Mouse (Mus musculus) neural tube, embryonic 12.5 days (tissue): ENCODE data around the gene Dppa3. TPM values are rescaled to one million over a fixed set of nuclear protein-coding genes. Genes with fewer than 3 reads are reported as not detected.
"Not testable (repeated sequence)": the region's sequence is repeated elsewhere in the genome, so short reads cannot be mapped to it uniquely, and the experiment has no call there.

Experiments
- ATAC-seq: fragments of 200-750 bp; cut with Nextera tagmentation; 2 replicates; pipeline ENCODE4 v1.8.0; 2017; ENCODE audit warnings: low read depth, mild to moderate bottlenecking, moderate TSS enrichment, moderate library complexity; ENCODE audit not compliant: low FRiP score
- H3K27ac ChIP-seq: fragments of 300-500 bp; sonication (generic); 2 replicates; pipeline ENCODE4 v1.5.1; 2016
- H3K27me3 ChIP-seq: fragments of 300-500 bp; sonication (generic); replicated peaks from 2 replicates; pipeline ENCODE4 v1.6.1; 2016; ENCODE audit warnings: mild to moderate bottlenecking
- H3K36me3 ChIP-seq: fragments of 300-500 bp; sonication (generic); 2 replicates; pipeline ENCODE4 v1.6.1; 2016; ENCODE audit warnings: mild to moderate bottlenecking
- H3K4me1 ChIP-seq: fragments of 300-500 bp; sonication (generic); 2 replicates; pipeline ENCODE4 v1.6.1; 2016
- H3K4me2 ChIP-seq: fragments of 300-500 bp; sonication (generic); replicated peaks from 2 replicates; pipeline ENCODE4 v1.6.1; 2016; ENCODE audit warnings: mild to moderate bottlenecking
- H3K4me3 ChIP-seq: fragments of 300-500 bp; sonication (generic); 2 replicates; pipeline ENCODE4 v1.5.1; 2016
- H3K9ac ChIP-seq: fragments of 300-500 bp; sonication (generic); 2 replicates; pipeline ENCODE4 v1.6.1; 2016; ENCODE audit warnings: mild to moderate bottlenecking
- H3K9me3 ChIP-seq: fragments of 300-500 bp; sonication (generic); 2 replicates; pipeline ENCODE4 v1.6.1; 2016; ENCODE audit warnings: mild to moderate bottlenecking
- WGBS: fragments of 180-500 bp; shearing (Covaris S2); methylation state at CpG from one replicate; pipeline ENCODE4 v1.1.7; 2016; 5-methylcytosine and 5-hydroxymethylcytosine counted together
- polyA plus RNA-seq: library from polyadenylated mRNA; unstranded; fragments of >200 nt; fragmentation: Nextera tagmentation; extraction: Ambion mirVana; gene quantifications from 2 replicates; pipeline ENCODE4 v1.2.1, GENCODE M21; 2016

Dppa3 gene
- polyA plus RNA-seq, 1 experiment from 2014 or later = not detected

DNA sequence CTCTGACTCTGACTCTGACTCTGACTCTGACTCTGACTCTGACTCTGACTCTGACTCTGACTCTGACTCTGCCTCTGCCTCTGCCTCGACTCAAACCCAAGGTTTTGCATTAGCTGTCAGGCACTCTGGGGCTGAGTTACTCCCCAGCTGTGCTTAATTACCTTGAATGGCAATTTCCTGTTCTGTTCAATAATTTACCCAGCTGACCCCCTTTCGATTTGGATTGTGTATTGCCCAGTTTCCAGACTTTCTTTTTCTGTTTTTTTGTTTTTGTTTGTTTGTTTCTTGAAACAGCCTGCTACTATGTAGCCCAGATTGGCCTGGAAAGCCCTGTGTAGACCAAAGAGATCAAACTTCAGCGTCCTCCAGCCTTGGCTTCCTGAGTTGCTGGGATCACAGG, 10.2 kb upstream of the Dppa3 start:
- H3K9ac ChIP-seq = no peak overlapping the region
- H3K4me3 ChIP-seq = no peak overlapping the region
- no peak overlapping the region for H3K27ac ChIP-seq
- no peaks in the 10 kb centered on the region for H3K36me3 ChIP-seq
- 75% methylated on average over 3 of the region's 3 CpGs for WGBS
- H3K9me3 ChIP-seq = no peaks in the 10 kb centered on the region
- no peak overlapping the region for H3K4me2 ChIP-seq
- no peaks in the 10 kb centered on the region for H3K4me1 ChIP-seq
- no peaks in the 10 kb centered on the region for H3K27me3 ChIP-seq
- ATAC-seq = no peak

DNA sequence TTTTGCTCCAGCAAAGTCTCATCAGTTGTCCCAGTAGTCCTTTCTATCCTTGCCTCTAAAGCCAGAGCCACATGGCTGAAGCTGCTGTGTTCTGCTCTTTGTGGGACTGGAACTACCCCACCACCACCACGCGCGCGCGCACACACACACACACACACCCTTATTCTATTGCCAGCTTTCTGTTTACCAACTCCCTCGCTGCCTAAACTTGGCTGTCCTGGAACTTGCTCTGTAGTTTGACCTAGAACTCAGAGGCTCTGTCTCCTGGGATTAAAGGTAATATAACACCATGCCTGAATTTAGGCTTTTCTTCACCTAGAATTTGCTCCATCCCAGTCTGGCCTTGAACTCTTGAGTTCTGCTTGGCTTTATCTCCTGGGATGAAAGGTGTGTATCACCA, 5.1 kb upstream of the Dppa3 start:
- ATAC-seq = no peak
- WGBS = 90% methylated on average over 6 of the region's 6 CpGs
- H3K4me1 ChIP-seq = no peaks in the 10 kb centered on the region
- H3K36me3 ChIP-seq = no peaks in the 10 kb centered on the region
- 0 out of 2 replicates have a peak, but pooled peaks cover 4% of the 10 kb centered on the region for H3K9me3 ChIP-seq
- no peak overlapping the region for H3K9ac ChIP-seq
- no peak overlapping the region for H3K27ac ChIP-seq
- no peaks in the 10 kb centered on the region for H3K27me3 ChIP-seq
- no peak overlapping the region for H3K4me2 ChIP-seq
- H3K4me3 ChIP-seq = no peak overlapping the region

DNA sequence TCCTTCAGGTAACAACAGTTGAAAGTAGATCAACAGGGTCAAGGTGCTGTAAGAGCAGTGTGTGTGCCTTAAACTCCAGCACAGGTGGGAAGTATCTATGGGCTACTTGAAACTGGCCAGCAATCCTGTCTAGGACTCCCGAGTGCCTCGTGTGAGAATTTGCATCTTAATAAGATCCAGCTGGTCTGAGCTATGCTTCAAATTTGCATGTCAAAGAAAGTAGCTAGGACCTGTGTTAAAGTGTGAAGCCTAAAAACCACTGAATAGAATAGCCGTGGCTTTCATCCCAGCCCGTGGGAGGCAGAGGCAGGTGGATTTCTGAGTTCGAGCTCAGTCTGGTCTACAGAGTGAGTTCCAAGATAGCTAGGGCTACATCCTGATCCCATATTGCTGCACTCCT, 1.7 kb upstream of the Dppa3 start:
- 38% methylated on average over 5 of the region's 5 CpGs for WGBS
- Histone ChIP-seq H3K27ac (no peak overlapping the region), H3K4me2 (no peak overlapping the region), H3K4me3 (no peak overlapping the region), H3K4me1 (no peaks in the 10 kb centered on the region), H3K27me3 (no peaks in the 10 kb centered on the region), H3K36me3 (no peaks in the 10 kb centered on the region), H3K9me3 (0 out of 2 replicates have a peak, but pooled peaks cover 4% of the 10 kb centered on the region), H3K9ac (no peak overlapping the region)
- ATAC-seq = no peak

DNA sequence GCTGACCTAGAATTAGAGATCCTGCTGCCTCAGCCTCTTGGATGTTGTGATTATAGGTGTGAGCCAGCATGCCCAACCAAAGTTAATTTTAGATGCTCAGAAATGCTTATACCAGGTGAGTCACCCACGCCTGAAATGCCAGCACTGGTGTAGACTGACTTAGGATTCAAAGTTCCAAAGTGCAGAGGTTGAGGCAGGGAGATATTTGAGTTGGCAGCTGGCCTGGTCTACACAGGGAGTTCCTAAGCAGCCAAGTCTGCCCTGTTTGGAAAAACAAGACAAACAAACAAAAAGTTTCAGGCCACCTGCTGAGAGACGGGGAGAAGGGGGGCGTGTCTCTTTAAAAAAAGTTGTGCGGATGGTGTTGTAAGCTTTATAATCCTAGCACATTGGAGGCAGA, 1.1 kb upstream of the Dppa3 start:
- no peak overlapping the region for H3K4me2 ChIP-seq
- 87% methylated on average over 4 of the region's 4 CpGs for whole genome bisulfite sequencing
- H3K4me3 ChIP-seq = no peak overlapping the region
- no peaks in the 10 kb centered on the region for H3K36me3 ChIP-seq
- H3K4me1 ChIP-seq = no peaks in the 10 kb centered on the region
- ATAC-seq = no peak
- H3K9me3 ChIP-seq = 0 out of 2 replicates have a peak, but pooled peaks cover 4% of the 10 kb centered on the region
- H3K27ac ChIP-seq = no peak overlapping the region
- H3K9ac ChIP-seq = no peak overlapping the region
- H3K27me3 ChIP-seq = no peaks in the 10 kb centered on the region

DNA sequence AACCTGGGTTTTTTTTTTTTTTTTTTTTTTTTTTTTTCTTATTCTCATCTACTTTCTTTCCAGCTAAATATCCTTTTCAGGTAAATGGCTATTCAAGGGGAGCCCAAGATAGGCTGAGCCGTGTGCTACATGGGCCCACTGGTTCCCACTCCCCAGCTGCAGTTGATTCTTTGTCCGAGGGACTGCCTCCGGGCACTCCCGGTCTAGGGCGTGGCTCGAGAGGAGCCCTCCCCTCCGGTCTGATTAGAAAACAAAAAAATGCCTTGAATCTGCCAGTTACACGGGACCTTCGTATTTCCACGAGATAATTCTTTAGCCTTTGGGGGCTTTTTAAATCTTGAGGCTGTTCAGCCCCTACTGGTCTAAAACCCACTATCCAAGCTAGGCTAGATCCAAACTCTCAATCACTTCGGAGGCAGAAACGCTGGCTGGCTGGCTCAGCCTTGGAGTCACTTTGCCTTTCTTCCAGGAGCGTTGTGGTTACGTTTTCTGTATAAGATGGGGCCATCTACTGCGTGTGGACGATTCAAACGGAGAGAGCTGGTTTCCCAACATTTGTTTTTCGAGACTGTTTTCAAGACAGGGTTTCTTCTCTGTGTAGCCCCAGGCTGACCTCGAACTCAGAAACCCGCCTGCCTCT, 1.4 kb downstream of the Dppa3 start:
- Histone ChIP-seq H3K4me2 (peak overlapping the region; percentile 20), H3K9ac (no peak overlapping the region), H3K27me3 (no peaks in the 10 kb centered on the region), H3K9me3 (0 out of 2 replicates have a peak, but pooled peaks cover 4% of the 10 kb centered on the region), H3K4me1 (no peaks in the 10 kb centered on the region), H3K36me3 (no peaks in the 10 kb centered on the region), H3K27ac (no peak overlapping the region), H3K4me3 (no peak overlapping the region)
- no peak for ATAC-seq
- WGBS = 37% methylated on average over 20 of the region's 20 CpGs

DNA sequence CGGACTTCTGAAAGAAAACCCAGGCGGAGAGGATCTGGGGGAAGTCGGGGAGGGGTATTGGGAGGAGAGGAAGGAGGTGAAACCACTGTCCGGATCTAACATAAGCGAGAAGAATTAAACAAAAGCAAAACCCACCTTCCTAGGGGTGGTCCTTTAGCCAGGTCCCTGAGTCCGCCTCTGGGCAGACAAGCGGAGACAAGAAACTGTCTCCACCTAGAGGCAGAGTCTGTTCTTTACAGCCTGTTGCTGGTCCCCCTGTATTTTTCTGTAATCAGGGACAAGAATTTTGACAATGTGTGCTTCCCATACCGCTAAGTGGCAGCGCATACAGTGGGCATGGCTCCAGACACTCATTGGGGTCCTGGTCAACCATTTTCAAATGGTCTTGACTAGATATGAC, 7.2 kb downstream of the Dppa3 start:
- H3K36me3 ChIP-seq = no peaks in the 10 kb centered on the region
- H3K9ac ChIP-seq = no peak overlapping the region
- H3K4me1 ChIP-seq = no peaks in the 10 kb centered on the region
- H3K27me3 ChIP-seq = no peaks in the 10 kb centered on the region
- WGBS = 64% methylated on average over 9 of the region's 9 CpGs
- H3K9me3 ChIP-seq = no peaks in the 10 kb centered on the region
- no peak overlapping the region for H3K4me3 ChIP-seq
- H3K4me2 ChIP-seq = no peak overlapping the region
- no peak overlapping the region for H3K27ac ChIP-seq
- ATAC-seq = no peak

DNA sequence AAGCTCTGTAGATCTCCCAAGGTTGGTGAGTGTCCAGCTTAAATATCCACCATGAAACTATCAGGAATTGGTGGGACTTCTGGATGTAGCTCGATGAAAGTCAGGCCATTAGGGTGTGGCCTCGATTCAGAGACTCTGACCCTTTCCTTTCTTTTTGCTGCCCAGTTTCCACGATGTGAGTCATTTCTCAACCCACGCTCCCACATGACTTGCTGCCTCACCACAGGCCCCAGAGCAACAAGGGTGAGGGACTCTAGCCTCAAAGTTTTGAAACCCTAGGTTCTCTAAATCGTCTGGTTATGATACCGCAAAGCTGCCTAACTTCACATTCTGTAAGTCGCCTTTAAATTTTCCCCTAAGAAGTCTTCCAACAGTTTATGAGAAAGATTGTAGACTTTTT, 9.1 kb downstream of the Dppa3 start:
- H3K4me2 ChIP-seq = no peak overlapping the region
- no peaks in the 10 kb centered on the region for H3K4me1 ChIP-seq
- H3K4me3 ChIP-seq = no peak overlapping the region
- H3K27me3 ChIP-seq = no peaks in the 10 kb centered on the region
- H3K9ac ChIP-seq = no peak overlapping the region
- H3K9me3 ChIP-seq = no peaks in the 10 kb centered on the region
- no peak for ATAC-seq
- WGBS = 88% methylated on average over 7 of the region's 7 CpGs
- no peak overlapping the region for H3K27ac ChIP-seq
- H3K36me3 ChIP-seq = no peaks in the 10 kb centered on the region

DNA sequence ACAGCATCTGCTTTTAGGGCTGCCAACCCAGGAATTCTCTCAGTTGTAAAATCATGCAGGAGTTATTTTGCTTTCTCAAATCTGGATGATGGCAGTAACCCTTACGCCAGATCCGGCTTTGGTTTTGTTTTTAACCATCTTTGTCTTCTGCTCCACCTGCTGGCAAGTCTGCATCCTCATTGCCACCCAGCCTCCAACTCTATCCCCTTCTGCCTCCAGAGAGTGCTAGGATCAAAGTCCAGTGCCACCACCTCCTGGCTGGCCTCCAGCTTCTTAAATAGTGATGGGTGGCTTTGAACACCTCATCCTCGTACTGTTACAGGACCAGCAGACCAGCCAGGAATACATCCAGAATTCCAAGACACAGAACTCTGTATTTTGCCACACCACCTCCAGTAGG, 10.5 kb downstream of the Dppa3 start:
- Histone ChIP-seq H3K4me3 (no peak overlapping the region), H3K27ac (no peak overlapping the region), H3K36me3 (no peaks in the 10 kb centered on the region), H3K27me3 (no peaks in the 10 kb centered on the region), H3K9me3 (no peaks in the 10 kb centered on the region), H3K4me1 (no peaks in the 10 kb centered on the region), H3K4me2 (no peak overlapping the region), H3K9ac (no peak overlapping the region)
- 80% methylated on average over 3 of the region's 3 CpGs for WGBS
- no peak for ATAC-seq

DNA sequence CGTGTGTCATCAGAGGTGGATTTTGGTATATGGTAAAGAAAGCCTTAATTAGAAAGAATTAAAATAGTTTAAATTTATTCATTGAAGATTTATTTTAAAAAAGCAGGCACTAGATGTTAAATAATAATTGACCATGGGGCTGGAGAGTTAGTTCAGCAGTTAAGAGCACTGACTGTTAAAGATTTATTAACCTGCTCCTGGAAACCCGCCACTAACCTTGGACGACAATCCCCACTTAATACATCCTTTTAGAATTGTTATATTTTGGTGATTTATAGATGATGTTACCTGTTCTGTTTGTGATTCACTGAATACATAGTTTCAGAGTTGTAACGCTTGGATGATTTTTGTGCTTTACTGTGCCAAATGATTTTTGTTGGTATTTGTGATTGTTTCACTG, 11.4 kb downstream of the Dppa3 start:
- 85% methylated on average over 4 of the region's 4 CpGs for WGBS

DNA sequence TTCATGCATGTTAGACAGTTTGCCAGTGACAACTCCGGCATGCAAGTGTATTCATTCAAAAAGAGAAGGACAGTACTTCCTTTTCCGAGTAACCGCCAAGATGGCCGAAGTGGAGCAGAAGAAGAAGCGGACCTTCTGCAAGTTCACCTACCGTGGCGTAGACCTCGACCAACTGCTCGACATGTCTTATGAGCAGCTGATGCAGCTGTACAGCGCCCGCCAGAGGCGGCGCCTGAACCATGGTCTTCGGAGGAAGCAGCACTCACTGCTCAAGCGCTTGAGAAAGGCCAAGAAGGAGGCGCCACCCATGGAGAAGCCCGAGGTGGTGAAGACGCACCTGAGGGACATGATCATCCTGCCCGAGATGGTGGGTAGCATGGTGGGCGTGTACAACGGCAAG, 18.0 kb downstream of the Dppa3 start:
- H3K4me2 ChIP-seq, H3K9ac ChIP-seq, H3K9me3 ChIP-seq, H3K27me3 ChIP-seq, H3K4me3 ChIP-seq, H3K36me3 ChIP-seq, H3K4me1 ChIP-seq, H3K27ac ChIP-seq, ATAC-seq: not testable (repeated sequence)
- 92% methylated on average over 21 of the region's 21 CpGs for WGBS

More for the DNA sequence above, 11.4 kb downstream of the Dppa3 start:
- H3K9me3 ChIP-seq, H3K27me3 ChIP-seq, H3K4me3 ChIP-seq, H3K27ac ChIP-seq, H3K4me1 ChIP-seq, H3K9ac ChIP-seq, H3K36me3 ChIP-seq, ATAC-seq, H3K4me2 ChIP-seq: not testable (repeated sequence)

DNA sequence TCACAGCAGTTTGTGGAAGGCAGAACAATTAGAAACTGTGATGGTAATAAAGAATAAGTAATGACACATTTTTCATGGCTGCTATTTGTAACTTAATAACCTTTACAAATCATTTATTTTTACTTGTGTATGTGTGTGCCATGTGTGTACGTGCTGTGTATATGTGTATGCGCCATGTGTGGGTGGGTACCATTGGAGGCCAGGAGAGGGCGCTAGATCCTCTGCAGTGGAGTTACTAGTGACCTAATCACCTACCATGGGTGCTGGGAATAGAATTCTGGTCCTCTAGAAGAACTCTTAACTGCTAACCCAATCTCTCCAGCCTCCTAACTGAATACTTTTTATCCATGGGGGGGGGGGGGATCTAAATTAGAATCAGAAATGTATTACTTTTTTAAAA, 23.7 kb downstream of the Dppa3 start:
- Histone ChIP-seq H3K9me3 (no peaks in the 10 kb centered on the region), H3K36me3 (no peaks in the 10 kb centered on the region), H3K4me1 (no peaks in the 10 kb centered on the region; the same call in 1 of the 2 replicates), H3K9ac (no peak overlapping the region), H3K4me2 (no peak overlapping the region), H3K27me3 (no peaks in the 10 kb centered on the region), H3K27ac (no peak overlapping the region), H3K4me3 (no peak overlapping the region)
- 87% methylated on average over 3 of the region's 3 CpGs for WGBS
- no peak for ATAC-seq

DNA sequence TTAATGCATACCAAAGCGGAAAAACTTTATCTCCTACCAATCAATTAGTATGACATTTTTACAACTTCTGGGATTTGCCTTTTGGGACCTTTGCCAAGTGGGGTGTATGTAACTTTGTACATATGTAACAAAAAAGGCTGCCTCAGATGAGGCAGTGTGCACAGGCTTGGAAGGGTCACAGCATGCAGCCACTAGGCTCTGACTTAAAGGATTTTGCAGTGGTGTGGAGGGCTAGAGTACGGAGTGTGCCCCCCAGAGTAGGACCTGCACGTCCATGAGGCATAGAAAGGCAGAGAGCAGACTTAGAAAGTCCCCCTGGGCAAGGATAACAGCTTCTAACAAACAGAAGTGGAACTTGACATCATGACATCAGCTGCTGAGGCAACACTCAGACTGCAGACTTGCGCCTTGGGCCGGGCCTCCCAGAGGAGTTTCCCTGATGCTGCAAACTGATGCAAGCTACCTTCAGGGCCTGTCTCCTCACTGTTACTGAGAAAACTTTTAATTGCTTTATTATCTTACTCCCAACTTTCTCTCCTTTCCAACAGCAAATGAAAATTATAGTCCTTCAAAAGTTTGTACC, 24.3 kb downstream of the Dppa3 start:
- no peak for ATAC-seq
- Histone ChIP-seq H3K27ac (no peak overlapping the region), H3K27me3 (no peaks in the 10 kb centered on the region), H3K4me2 (no peak overlapping the region), H3K9ac (no peak overlapping the region), H3K9me3 (no peaks in the 10 kb centered on the region), H3K4me1 (no peaks in the 10 kb centered on the region; the same call in 1 of the 2 replicates), H3K4me3 (no peak overlapping the region), H3K36me3 (no peaks in the 10 kb centered on the region)
- 78% methylated on average over 5 of the region's 5 CpGs for WGBS

DNA sequence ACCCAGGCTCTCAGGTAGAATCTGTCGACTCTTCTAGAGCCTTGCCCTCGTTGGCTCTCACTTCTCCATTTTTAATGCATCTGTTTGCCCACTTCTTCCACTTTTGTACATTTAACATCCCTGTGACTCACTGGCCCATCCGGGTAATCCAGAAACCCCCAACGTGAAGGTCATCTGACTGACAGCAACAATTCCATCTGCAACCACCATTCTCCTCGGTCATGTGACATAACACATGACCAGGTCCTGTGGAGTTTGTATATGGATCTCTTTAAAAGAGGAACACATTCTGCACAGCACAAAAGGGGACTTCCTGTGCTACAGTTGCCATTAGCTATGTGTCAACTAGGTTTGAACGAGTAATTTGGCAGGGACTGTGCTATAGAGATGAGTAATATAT, 28.1 kb downstream of the Dppa3 start:
- Histone ChIP-seq H3K9me3 (no peaks in the 10 kb centered on the region), H3K4me3 (no peak overlapping the region), H3K4me2 (no peak overlapping the region), H3K4me1 (no peaks in the 10 kb centered on the region; the same call in 1 of the 2 replicates), H3K27ac (no peak overlapping the region), H3K9ac (no peak overlapping the region), H3K36me3 (no peaks in the 10 kb centered on the region), H3K27me3 (no peaks in the 10 kb centered on the region)
- no peak for ATAC-seq
- WGBS = 78% methylated on average over 6 of the region's 6 CpGs
